Mouse (Mus musculus): ENCODE results near the gene Olfr463. TPM values are rescaled to one million over a fixed set of nuclear protein-coding genes. Genes with fewer than 3 reads are reported as not detected.
A peak's percentile ranks its signal among the peaks of the same experiment; 100 is the strongest.
"Not testable (repeated sequence)": the region's sequence is repeated elsewhere in the genome, so short reads cannot be mapped to it uniquely, and the experiment has no call there.

Olfr463 gene
- polyA plus RNA-seq, 1 experiment from 2014 or later: not detected

- not testable (repeated sequence) for H3K27ac ChIP-seq; H3K36me3 ChIP-seq (ENCODE audit: inconsistent target); H3K79me2 ChIP-seq (ENCODE audit: inconsistent target); H3K4me3 ChIP-seq (ENCODE audit: inconsistent target)
- WGBS (ENCODE audit: missing documents): 86% methylated on average over 1 of the region's 2 CpGs
Observed at GRCm38 (mm10) chr11:87866891-87867290, 30.3 kb downstream of the Olfr463 start.

GRCm38 (mm10) chr11:87862805-87863204 lies 34.4 kb downstream of the Olfr463 start:
- no peaks in the 10 kb centered on the region for H3K79me2 ChIP-seq (ENCODE audit: inconsistent target)
- H3K36me3 ChIP-seq (ENCODE audit: inconsistent target): no peaks in the 10 kb centered on the region
- WGBS (ENCODE audit: missing documents): over 99% methylated on average over 12 of the region's 13 CpGs
- no peak overlapping the region for H3K4me3 ChIP-seq (ENCODE audit: inconsistent target)
- no peak overlapping the region for H3K27ac ChIP-seq

- no peaks in the 10 kb centered on the region for H3K36me3 ChIP-seq (ENCODE audit: inconsistent target)
- no peak overlapping the region for H3K4me3 ChIP-seq (ENCODE audit: inconsistent target)
- no peak overlapping the region for H3K27ac ChIP-seq
- WGBS (ENCODE audit: missing documents): 94% methylated on average over 9 of the region's 9 CpGs
- no peaks in the 10 kb centered on the region for H3K79me2 ChIP-seq (ENCODE audit: inconsistent target)
Observed at GRCm38 (mm10) chr11:87860426-87860825, 36.8 kb downstream of the Olfr463 start.

GRCm38 (mm10) chr11:87859273-87859672 lies 37.9 kb downstream of the Olfr463 start:
- H3K27ac ChIP-seq: no peak overlapping the region
- no peaks in the 10 kb centered on the region for H3K79me2 ChIP-seq (ENCODE audit: inconsistent target)
- no peaks in the 10 kb centered on the region for H3K36me3 ChIP-seq (ENCODE audit: inconsistent target)
- WGBS (ENCODE audit: missing documents): 97% methylated on average over 11 of the region's 11 CpGs
- H3K4me3 ChIP-seq (ENCODE audit: inconsistent target): no peak overlapping the region

- H3K79me2 ChIP-seq (ENCODE audit: inconsistent target): no peaks in the 10 kb centered on the region
- no peak overlapping the region for H3K27ac ChIP-seq
- 91% methylated on average over 7 of the region's 7 CpGs for WGBS (ENCODE audit: missing documents)
- H3K36me3 ChIP-seq (ENCODE audit: inconsistent target): no peaks in the 10 kb centered on the region
- no peak overlapping the region for H3K4me3 ChIP-seq (ENCODE audit: inconsistent target)
Observed at GRCm38 (mm10) chr11:87854550-87854949, 42.6 kb downstream of the Olfr463 start.

GRCm38 (mm10) chr11:87853597-87853954 lies 43.6 kb downstream of the Olfr463 start:
- H3K4me3 ChIP-seq (ENCODE audit: inconsistent target): peak overlapping the region; percentile 59
- peak overlapping the region; percentile 42 for H3K27ac ChIP-seq
- no peaks in the 10 kb centered on the region for H3K36me3 ChIP-seq (ENCODE audit: inconsistent target)
- no peaks in the 10 kb centered on the region for H3K79me2 ChIP-seq (ENCODE audit: inconsistent target)
- WGBS (ENCODE audit: missing documents): 35% methylated on average over 8 of the region's 8 CpGs

GRCm38 (mm10) chr11:87852690-87853596 lies 44.2 kb downstream of the Olfr463 start, which contains the start of gene Mks1:
Gene Mks1 (plus strand): TSS chr11:87853215.
- H3K36me3 ChIP-seq (ENCODE audit: inconsistent target): no peaks in the 10 kb centered on the region
- peak within 1 kb of the TSS; percentile 59 for H3K4me3 ChIP-seq (ENCODE audit: inconsistent target)
- H3K27ac ChIP-seq: peak within 1 kb of the TSS; percentile 42
- 3% methylated on average over 40 of the region's 40 CpGs for WGBS (ENCODE audit: missing documents)
- no peaks in the 10 kb centered on the region for H3K79me2 ChIP-seq (ENCODE audit: inconsistent target)

- WGBS (ENCODE audit: missing documents): 90% methylated on average over 6 of the region's 6 CpGs
- no peaks in the 10 kb centered on the region for H3K36me3 ChIP-seq (ENCODE audit: inconsistent target)
- no peaks in the 10 kb centered on the region for H3K79me2 ChIP-seq (ENCODE audit: inconsistent target)
- H3K27ac ChIP-seq: no peak overlapping the region
- no peak overlapping the region for H3K4me3 ChIP-seq (ENCODE audit: inconsistent target)
Observed at GRCm38 (mm10) chr11:87847884-87848283, 49.3 kb downstream of the Olfr463 start.

- H3K36me3 ChIP-seq (ENCODE audit: inconsistent target): no peaks in the 10 kb centered on the region
- no peak overlapping the region for H3K27ac ChIP-seq
- no peaks in the 10 kb centered on the region for H3K79me2 ChIP-seq (ENCODE audit: inconsistent target)
- 90% methylated on average over 12 of the region's 12 CpGs for WGBS (ENCODE audit: missing documents)
- no peak overlapping the region for H3K4me3 ChIP-seq (ENCODE audit: inconsistent target)
Observed at GRCm38 (mm10) chr11:87846968-87847600, 50.1 kb downstream of the Olfr463 start.

Other genes starting within 250 kb of the Olfr463 start
- 0.70 to 0.96 TPM (median 0.83 TPM) in 3 replicates for gene Rnf43, start 234.7 kb downstream of the Olfr463 start, polyA plus RNA-seq (2018)
- 69.4 to 113 TPM (median 85.3 TPM) in 3 replicates for gene Supt4a, start 159.8 kb downstream of the Olfr463 start, polyA plus RNA-seq (2018)
- 0.82 to 1.7 TPM (median 1.6 TPM) in 3 replicates for gene Tspoap1, start 136.8 kb downstream of the Olfr463 start, polyA plus RNA-seq (2018)
- 0.19 to 2.7 TPM (median 1.0 TPM) in 3 replicates for gene Mpo, start 103.8 kb downstream of the Olfr463 start, polyA plus RNA-seq (2018)
- gene Lpo, start 69.1 kb downstream of the Olfr463 start, polyA plus RNA-seq (2018): not detected in 3 replicates
- 2.1 to 3.5 TPM (median 3.2 TPM) in 3 replicates for gene Mks1, start 44.2 kb downstream of the Olfr463 start, polyA plus RNA-seq (2018)
- not detected in 3 replicates for gene Epx, start 21.9 kb downstream of the Olfr463 start, polyA plus RNA-seq (2018)
- gene Olfr462, start 5.1 kb downstream of the Olfr463 start, polyA plus RNA-seq (2018): not detected in 3 replicates
- not detected in 3 replicates for gene Olfr464, start 23.6 kb upstream of the Olfr463 start, polyA plus RNA-seq (2018)
- 62.0 to 99.4 TPM (median 76.2 TPM) in 3 replicates for gene Dynll2, start 90.1 kb upstream of the Olfr463 start, polyA plus RNA-seq (2018)
- 77.7 to 105 TPM (median 79.2 TPM) in 3 replicates for gene Srsf1, start 150.0 kb upstream of the Olfr463 start, polyA plus RNA-seq (2018)
- gene Vezf1, start 170.9 kb upstream of the Olfr463 start, polyA plus RNA-seq (2018): 12.2 to 18.4 TPM (median 14.4 TPM) in 3 replicates
- 0.95 to 2.5 TPM (median 2.2 TPM) in 3 replicates for gene Cuedc1, start 200.7 kb upstream of the Olfr463 start, polyA plus RNA-seq (2018)